Mouse (Mus musculus): Measurements from ENCODE around the gene Aatf. TPM values are rescaled to one million over a fixed set of nuclear protein-coding genes. Genes with fewer than 3 reads are reported as not detected.
A peak's percentile ranks its signal among the peaks of the same experiment; 100 is the strongest.

The Aatf gene
- polyA plus RNA-seq, 1 experiment from 2014 or later = 53.3 TPM

DNA sequence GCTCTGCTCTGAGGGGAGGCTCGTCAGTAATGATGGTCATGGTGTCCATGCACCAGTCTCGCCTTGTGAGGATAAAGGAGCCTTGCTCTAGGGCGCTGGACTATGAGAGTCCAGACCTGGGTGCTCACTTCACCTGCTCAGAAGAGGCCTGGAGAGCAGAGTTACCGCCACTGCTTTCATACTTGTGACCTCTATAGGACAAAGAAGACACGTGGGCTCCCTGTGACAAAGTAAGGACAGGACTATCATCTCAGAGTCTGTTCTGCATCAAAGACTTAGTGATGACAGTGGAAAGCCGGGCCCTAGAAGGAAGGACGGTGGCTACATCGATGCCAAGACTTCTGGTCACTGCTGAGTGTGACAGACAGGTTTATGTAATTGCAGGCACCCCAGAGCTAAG is 122.2 kb downstream of the Aatf start:
- Histone ChIP-seq H3K27me3 (no peaks in the 10 kb centered on the region), H3K9ac (no peak overlapping the region), H3K4me2 (no peak overlapping the region), H3K36me3 (0 out of 2 replicates have a peak, but pooled peaks cover 8% of the 10 kb centered on the region), H3K4me1 (replicated peaks) (peaks cover 8% of the 10 kb centered on the region), H3K9me3 (no peaks in the 10 kb centered on the region), H3K27ac (replicated peaks) (no peak overlapping the region), H3K4me3 (no peak overlapping the region)
- 90% methylated on average over 8 of the region's 8 CpGs for WGBS
- no peak for ATAC-seq (ENCODE audit: low FRiP score, low read depth)

DNA sequence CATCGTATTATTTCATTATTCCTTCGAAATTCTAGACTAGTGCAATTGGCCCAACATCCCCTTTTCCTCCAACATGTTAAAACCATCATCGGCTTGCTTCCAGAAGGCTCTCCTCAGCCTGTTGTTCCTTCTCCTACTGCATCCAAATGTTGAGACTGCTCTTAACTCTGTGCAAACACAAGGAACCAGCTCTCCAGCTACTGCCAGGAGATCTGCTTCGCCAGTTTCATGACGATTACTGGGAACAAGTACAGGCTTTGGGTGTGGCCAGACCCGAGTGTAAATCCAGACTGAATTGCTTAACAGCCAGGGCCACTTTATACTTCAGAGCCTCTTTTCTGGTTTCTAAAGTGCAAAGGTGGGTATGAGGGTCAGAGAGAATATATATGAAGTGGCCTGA is 124.0 kb downstream of the Aatf start:
- Histone ChIP-seq H3K27me3 (no peaks in the 10 kb centered on the region), H3K4me1 (replicated peaks) (peaks cover 6% of the 10 kb centered on the region; the same call in 1 of the 2 replicates), H3K4me3 (no peak overlapping the region), H3K27ac (replicated peaks) (no peak overlapping the region), H3K9ac (no peak overlapping the region), H3K9me3 (no peaks in the 10 kb centered on the region), H3K4me2 (no peak overlapping the region), H3K36me3 (peaks cover 11% of the 10 kb centered on the region; the same call in 1 of the 2 replicates)
- ATAC-seq (ENCODE audit: low FRiP score, low read depth) = no peak
- WGBS = 80% methylated on average over 6 of the region's 6 CpGs

GRCm38 (mm10) chr11:84383891-84384290 is 129.4 kb downstream of the Aatf start:
- Histone ChIP-seq H3K9me3 (no peaks in the 10 kb centered on the region), H3K27me3 (no peaks in the 10 kb centered on the region), H3K4me2 (no peak overlapping the region), H3K9ac (no peak overlapping the region), H3K27ac (replicated peaks) (peak overlapping the region; percentile 58), H3K4me3 (no peak overlapping the region), H3K4me1 (replicated peaks) (peaks cover 28% of the 10 kb centered on the region), H3K36me3 (peaks cover 4% of the 10 kb centered on the region; the same call in 1 of the 2 replicates)
- 37% methylated on average over 6 of the region's 6 CpGs for WGBS
- no peak for ATAC-seq (ENCODE audit: low FRiP score, low read depth)

GRCm38 (mm10) chr11:84382450-84382849 is 130.9 kb downstream of the Aatf start:
- H3K27ac ChIP-seq (replicated peaks) = peak overlapping the region; percentile 56; the same call in 1 of the 2 replicates
- H3K9ac ChIP-seq = no peak overlapping the region
- no peaks in the 10 kb centered on the region for H3K9me3 ChIP-seq
- no peak overlapping the region for H3K4me2 ChIP-seq
- no peaks in the 10 kb centered on the region for H3K27me3 ChIP-seq
- peaks cover 4% of the 10 kb centered on the region; the same call in 1 of the 2 replicates for H3K36me3 ChIP-seq
- ATAC-seq (ENCODE audit: low FRiP score, low read depth) = no peak
- WGBS = 31% methylated on average over 13 of the region's 13 CpGs
- no peak overlapping the region for H3K4me3 ChIP-seq
- peaks cover 24% of the 10 kb centered on the region for H3K4me1 ChIP-seq (replicated peaks)

DNA sequence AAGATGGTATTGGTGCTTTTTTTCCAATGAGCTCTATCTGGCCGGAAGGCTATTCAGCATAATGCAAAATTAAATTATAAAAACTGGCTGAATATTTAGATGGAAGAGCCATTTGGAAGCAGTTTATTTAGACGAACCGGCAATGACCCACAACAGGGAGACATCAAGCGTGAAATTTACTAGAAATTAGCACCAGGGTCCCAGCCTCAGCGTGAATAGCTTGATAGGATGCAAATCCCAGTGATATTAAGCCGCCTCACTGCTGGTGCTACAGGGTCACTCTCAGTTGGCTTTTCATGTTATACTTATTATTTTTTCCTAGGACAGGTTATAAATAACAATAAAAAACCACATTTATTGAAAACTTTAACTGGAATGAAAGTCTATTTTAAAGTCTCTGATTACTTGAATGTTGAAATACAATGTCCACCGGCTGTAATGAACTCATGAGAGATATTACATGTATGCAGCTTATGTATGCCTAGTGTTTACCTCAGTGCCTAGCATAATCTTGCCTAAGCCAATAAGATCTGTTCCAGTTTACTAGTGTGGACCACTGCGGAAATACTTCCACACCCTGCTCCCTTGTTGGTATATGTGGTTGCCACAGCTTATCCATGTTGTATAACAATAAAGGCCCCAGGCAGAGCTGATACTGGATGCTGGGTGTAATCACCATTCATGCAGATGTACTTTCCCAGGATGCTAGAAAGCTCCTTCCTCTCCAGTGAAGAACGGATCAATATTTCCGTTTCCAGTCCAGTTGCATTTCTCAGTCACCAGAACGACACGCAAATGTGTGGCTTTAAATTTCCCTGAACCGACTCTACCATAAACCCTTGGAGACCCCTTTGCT is 136.6 kb downstream of the Aatf start:
- Histone ChIP-seq H3K4me3 (no peak overlapping the region), H3K4me1 (replicated peaks) (peaks cover 18% of the 10 kb centered on the region)

GRCm38 (mm10) chr11:84375951-84376496 is 137.3 kb downstream of the Aatf start:
- Histone ChIP-seq H3K9me3 (no peaks in the 10 kb centered on the region), H3K4me3 (no peak overlapping the region), H3K9ac (no peak overlapping the region), H3K27ac (replicated peaks) (peak overlapping the region; percentile 75), H3K36me3 (0 out of 2 replicates have a peak, but pooled peaks cover 4% of the 10 kb centered on the region), H3K4me2 (no peak overlapping the region), H3K27me3 (no peaks in the 10 kb centered on the region), H3K4me1 (replicated peaks) (peaks cover 18% of the 10 kb centered on the region)
- 0 out of 2 replicates have a peak, but pooled peaks have one; percentile 30 for ATAC-seq (ENCODE audit: low FRiP score, low read depth)
- 21% methylated on average over 3 of the region's 3 CpGs for WGBS

More for the DNA sequence above, 136.6 kb downstream of the Aatf start:
- no peak overlapping the region for H3K4me2 ChIP-seq
- peak overlapping the region; percentile 75 for H3K27ac ChIP-seq (replicated peaks)
- 0 out of 2 replicates have a peak, but pooled peaks cover 4% of the 10 kb centered on the region for H3K36me3 ChIP-seq
- no peaks in the 10 kb centered on the region for H3K9me3 ChIP-seq
- ATAC-seq (ENCODE audit: low FRiP score, low read depth) = no peak
- no peaks in the 10 kb centered on the region for H3K27me3 ChIP-seq
- 44% methylated on average over 13 of the region's 13 CpGs for WGBS
- no peak overlapping the region for H3K9ac ChIP-seq

GRCm38 (mm10) chr11:84373122-84373521 is 140.2 kb downstream of the Aatf start:
- H3K9me3 ChIP-seq = no peaks in the 10 kb centered on the region
- no peak overlapping the region for H3K4me3 ChIP-seq
- 0 out of 2 replicates have a peak, but pooled peaks cover 4% of the 10 kb centered on the region for H3K36me3 ChIP-seq
- WGBS = 73% methylated on average over 4 of the region's 4 CpGs
- no peaks in the 10 kb centered on the region for H3K27me3 ChIP-seq
- H3K4me2 ChIP-seq = no peak overlapping the region
- no peak for ATAC-seq (ENCODE audit: low FRiP score, low read depth)
- no peak overlapping the region for H3K27ac ChIP-seq (replicated peaks)
- H3K9ac ChIP-seq = no peak overlapping the region
- H3K4me1 ChIP-seq (replicated peaks) = peaks cover 18% of the 10 kb centered on the region

Other genes with a start within 250 kb of the Aatf start
- gene Lhx1, start 12.0 kb upstream of the Aatf start, polyA plus RNA-seq (2015; fragmentation: Nextera tagmentation; extraction: Ambion mirVana) = 37.5 and 54.5 TPM in 2 replicates